ENCODE assay signal across 8 mouse cellular contexts in genomic region chr7:28601029-28601428, GRCm38 (mm10). TPM values are rescaled to one million over a fixed set of nuclear protein-coding genes. Genes with fewer than 3 reads are reported as not detected.
A peak's percentile ranks its signal among the peaks of the same experiment; 100 is the strongest.
DNase-seq lines count a peak whose midpoint lies in the region; ATAC-seq and TF ChIP-seq lines count a peak whose summit lies in the region.

No protein-coding gene starts in this region.

- no peak for TF ChIP-seq POLR2A in bone marrow macrophage, adult 2 months (IDR thresholded peaks at IDR 0.05; ENCODE audit: borderline replicate concordance, low read depth, low read length)

- H3K36me3 ChIP-seq in forebrain, embryonic 16.5 days (ENCODE audit: control insufficient read depth, insufficient read depth) = no peaks in the 10 kb centered on the region

- TF ChIP-seq CTCF in bone marrow macrophage, adult 2 months (IDR thresholded peaks at IDR 0.05; ENCODE audit: low read depth, low read length) = peak; percentile 85

- no peak overlapping the region for H3K9ac ChIP-seq in forebrain, embryonic 16.5 days (replicated peaks; ENCODE audit: low read depth, low read length)

- H3K9me3 ChIP-seq in forebrain, embryonic 16.5 days (ENCODE audit: control insufficient read depth, low read length) = no peaks in the 10 kb centered on the region

- no peak overlapping the region for H3K4me3 ChIP-seq in bone marrow macrophage, adult 2 months (ENCODE audit: insufficient read depth, low read length)
- no peak overlapping the region for H3K4me3 ChIP-seq in forebrain, embryonic 16.5 days (replicated peaks; ENCODE audit: low read length)

- peaks cover 14% of the 10 kb centered on the region for H3K4me1 ChIP-seq in bone marrow macrophage, adult 2 months (ENCODE audit: control insufficient read depth, insufficient read depth, low read length)
- peaks cover 24% of the 10 kb centered on the region for H3K4me1 ChIP-seq in forebrain, embryonic 16.5 days (replicated peaks; ENCODE audit: control insufficient read depth, insufficient read depth, low read length)

- ATAC-seq in forebrain, embryonic 16.5 days = no peak

- no peak overlapping the region for H3K4me2 ChIP-seq in forebrain, embryonic 16.5 days (ENCODE audit: low read length)

- WGBS in forebrain, embryonic 16.5 days = 15% methylated on average over 11 of the region's 11 CpGs

- H3K27me3 ChIP-seq in forebrain, embryonic 16.5 days (replicated peaks; ENCODE audit: control insufficient read depth, insufficient read depth, low read length) = no peaks in the 10 kb centered on the region

- H3K27ac ChIP-seq in bone marrow macrophage, adult 2 months (ENCODE audit: insufficient read depth, low read depth, low read length) = no peak overlapping the region
- H3K27ac ChIP-seq in forebrain, embryonic 16.5 days (ENCODE audit: low read length) = peak overlapping the region; percentile 41; the same call in 1 of the 2 replicates

- DNase-seq in adrenal gland, adult (ENCODE audit: inconsistent age in 2 of 2, low spot score in 1 of 2) = peak; percentile 78 to 90
- no peak for DNase-seq in adrenal gland, adult 8-10 months
- DNase-seq in 416B (ENCODE audit: low read depth) = peak; percentile 83
- peak; percentile 60 to 89 for DNase-seq in kidney, postnatal 36 days
- peak; percentile 79 for DNase-seq in lung, postnatal 36 days
- peak; percentile 37 for DNase-seq in skeletal muscle tissue, adult 2 months (ENCODE audit: low read depth, low spot score)

RNA-seq across cellular contexts. Expression of gene Pak4, which starts 3.0 kb away (rescaled TPM):
- 10 to 100 TPM; 28.5 to 37.2 (median 34.0) TPM for total RNA-seq in adrenal gland, adult 8-10 months (2022)
- polyA plus RNA-seq in bone marrow macrophage, adult 2 months (2012; ENCODE audit: insufficient read depth, insufficient read length, missing spikeins) = 10.7 and 11.7 TPM in 2 replicates
- 25.5 and 26.7 TPM in 2 replicates for polyA plus RNA-seq in forebrain, embryonic 16.5 days (2015; fragmentation: Nextera tagmentation; extraction: Ambion mirVana)

RNA-seq across cellular contexts. Expression of gene Samd4b, which starts 3.1 kb away (rescaled TPM):
- 10 to 100 TPM; 62.4 to 83.9 (median 73.4) TPM for total RNA-seq in adrenal gland, adult 8-10 months (2022)
- 39.4 and 47.4 TPM in 2 replicates for polyA plus RNA-seq in bone marrow macrophage, adult 2 months (2012; ENCODE audit: insufficient read depth, insufficient read length, missing spikeins)
- 25.3 and 26.3 TPM in 2 replicates for polyA plus RNA-seq in forebrain, embryonic 16.5 days (2015; fragmentation: Nextera tagmentation; extraction: Ambion mirVana)

RNA-seq across cellular contexts. Expression of gene Acp7, which starts 30.1 kb away (rescaled TPM):
- total RNA-seq in adrenal gland, adult 8-10 months (2022) = not detected
- not detected in 2 replicates for polyA plus RNA-seq in bone marrow macrophage, adult 2 months (2012; ENCODE audit: insufficient read depth, insufficient read length, missing spikeins)
- polyA plus RNA-seq in forebrain, embryonic 16.5 days (2015; fragmentation: Nextera tagmentation; extraction: Ambion mirVana) = not detected in 2 replicates

RNA-seq across cellular contexts. Expression of gene Nccrp1, which starts 54.0 kb away (rescaled TPM):
- total RNA-seq in adrenal gland, adult 8-10 months (2022) = not detected
- not detected in 2 replicates for polyA plus RNA-seq in bone marrow macrophage, adult 2 months (2012; ENCODE audit: insufficient read depth, insufficient read length, missing spikeins)
- not detected in 2 replicates for polyA plus RNA-seq in forebrain, embryonic 16.5 days (2015; fragmentation: Nextera tagmentation; extraction: Ambion mirVana)
